ENCODE assay signal across 8 mouse cellular contexts in genomic region chr1:189921818-189922592, GRCm38 (mm10). TPM values are rescaled to one million over a fixed set of nuclear protein-coding genes. Genes with fewer than 3 reads are reported as not detected.
DNase-seq lines count a peak whose midpoint lies in the region; ATAC-seq and TF ChIP-seq lines count a peak whose summit lies in the region.

Gene Smyd2 (minus strand): TSS chr1:189922363.

- TF ChIP-seq CTCF in left cerebral cortex, adult 2 months (IDR thresholded peaks at IDR 0.05): no peak; the same call in 1 of the 2 replicates

- intact Hi-C loops in left cerebral cortex, adult 2 months (cut with DNase I): loop anchor here (2.0 kb wide), 1 partner anchor 27 kb away; no protein-coding TSS in a partner anchor

- peak within 1 kb of the TSS; percentile 86 for H3K9ac ChIP-seq in hindbrain, embryonic 16.5 days (ENCODE audit: low read depth, low read length)

- H3K27ac ChIP-seq in hindbrain, embryonic 16.5 days (ENCODE audit: low read depth, low read length): peak within 1 kb of the TSS; percentile 62
- H3K27ac ChIP-seq in left cerebral cortex, adult 2 months: peak within 1 kb of the TSS; percentile 84
- no peak within 1 kb of the TSS for H3K27ac ChIP-seq in macrophage

- WGBS in hindbrain, embryonic 16.5 days: under 1% methylated on average over 63 of the region's 90 CpGs
- WGBS in macrophage (ENCODE audit: missing documents): 1% methylated on average over 56 of the region's 90 CpGs

- peak; percentile 81 for ATAC-seq in common myeloid progenitor, adult 5-6 weeks (replicated peaks; ENCODE audit: low read depth, poor library complexity, severe bottlenecking)
- peak; percentile 93 for ATAC-seq in hindbrain, embryonic 16.5 days

- peak; percentile 73 for DNase-seq in adipocyte (ENCODE audit: low spot score)
- peak; percentile 62 to 79 for DNase-seq in gastrocnemius, adult 8-10 months (ENCODE audit: low spot score in 2 of 2)
- DNase-seq in left cerebral cortex, adult 2 months (ENCODE audit: extremely low spot score in 1 of 2, low spot score in 2 of 2): peak; percentile 60 to 61
- DNase-seq in right cerebral cortex, postnatal 10 days (ENCODE audit: low spot score in 2 of 2): peak; percentile 68 to 70
- DNase-seq in urinary bladder, postnatal 36 days (ENCODE audit: low spot score in 2 of 2): peak; percentile 60 to 76

- H3K36me3 ChIP-seq in hindbrain, embryonic 16.5 days (ENCODE audit: control insufficient read depth, insufficient read depth, low read length): no peaks in the 10 kb centered on the region
- no peaks in the 10 kb centered on the region for H3K36me3 ChIP-seq in macrophage (ENCODE audit: inconsistent target)

- H3K79me2 ChIP-seq in macrophage (ENCODE audit: inconsistent target): peaks cover 37% of the 10 kb centered on the region

- H3K27me3 ChIP-seq in hindbrain, embryonic 16.5 days (replicated peaks; ENCODE audit: control insufficient read depth, insufficient read depth, low read length): no peaks in the 10 kb centered on the region

- peak within 1 kb of the TSS; percentile 87 for H3K4me2 ChIP-seq in hindbrain, embryonic 16.5 days (ENCODE audit: low read length)

- H3K4me3 ChIP-seq in hindbrain, embryonic 16.5 days (ENCODE audit: low read length): peak within 1 kb of the TSS; percentile 84
- peak within 1 kb of the TSS; percentile 86 for H3K4me3 ChIP-seq in left cerebral cortex, adult 2 months
- H3K4me3 ChIP-seq in macrophage (ENCODE audit: inconsistent target): peak within 1 kb of the TSS; percentile 52

- H3K9me3 ChIP-seq in hindbrain, embryonic 16.5 days (ENCODE audit: control insufficient read depth, low read length): no peaks in the 10 kb centered on the region

- peaks cover 15% of the 10 kb centered on the region for H3K4me1 ChIP-seq in hindbrain, embryonic 16.5 days (ENCODE audit: control insufficient read depth, insufficient read depth, low read depth, low read length)

RNA-seq across cellular contexts. Expression of gene Smyd2, which starts in this region (rescaled TPM):
- total RNA-seq in common myeloid progenitor, adult 5-6 weeks (2017): 125 and 146 TPM in 2 replicates
- 100 to 1,000 TPM; 322 to 345 (median 328) TPM for total RNA-seq in gastrocnemius, adult 8-10 months (2022)
- 87.4 and 87.8 TPM in 2 replicates for polyA plus RNA-seq in hindbrain, embryonic 16.5 days (2015; fragmentation: Nextera tagmentation; extraction: Ambion mirVana)
- 10 to 100 TPM; 95.8 to 98.3 TPM for total RNA-seq in left cerebral cortex, adult 2 months (2021)
- total RNA-seq in macrophage (2018; cell fraction: chromatin; rRNA removed): 10 to 100 TPM; 13.4 to 52.5 (median 29.8) TPM
- total RNA-seq in macrophage (2018; cell fraction: cytosol; rRNA removed): 10 to 100 TPM; 12.1 to 30.6 (median 22.3) TPM
- total RNA-seq in macrophage (2018; cell fraction: nucleus; rRNA removed): 10 to 100 TPM in 23 of 26 experiments, 1 to 10 TPM in 3; 8.5 to 65.1 (median 21.7) TPM
- polyA plus RNA-seq in macrophage (2018): 21.3 to 39.6 TPM (median 26.2 TPM) in 3 replicates
